Mouse (Mus musculus) thymus, adult 2 months (tissue): Measurements from ENCODE around the gene Cyp1b1.

Source experiments
- CTCF ChIP-seq: fragments of 200-500 bp; IDR thresholded peaks from 2 replicates; pipeline ENCODE4 v1.5.1; 2012; ENCODE audit warnings: mild to moderate bottlenecking, control low read depth, low read length, moderate library complexity, borderline replicate concordance; ENCODE audit not compliant: control insufficient read depth, poor library complexity, insufficient read depth; ENCODE audit errors: extremely low read depth
- POLR2A ChIP-seq: fragments of 200-500 bp; IDR thresholded peaks from 2 replicates; pipeline ENCODE4 v1.6.1; 2012; ENCODE audit warnings: mild to moderate bottlenecking, low read length, control low read depth, moderate library complexity; ENCODE audit not compliant: control insufficient read depth, poor library complexity, insufficient read depth; ENCODE audit errors: extremely low read depth

GRCm38 (mm10) chr17:79745051-79745731 lies 30.3 kb upstream of the Cyp1b1 start:
- TF ChIP-seq CTCF (no peak), POLR2A (no peak)
